In genomic region chr12:83114396-83115053, GRCm38 (mm10) we compare ENCODE assay signal across 8 mouse cellular contexts.
A peak's percentile ranks its signal among the peaks of the same experiment; 100 is the strongest.
DNase-seq lines count a peak whose midpoint lies in the region; ATAC-seq and TF ChIP-seq lines count a peak whose summit lies in the region.

No protein-coding gene starts in this region.

- no peak for TF ChIP-seq EP300 in ES-Bruce4 (IDR thresholded peaks at IDR 0.05; ENCODE audit: insufficient read depth, low read depth, low read length)

- H3K27ac ChIP-seq in ES-Bruce4 (ENCODE audit: insufficient read depth, low read length) = no peak overlapping the region
- H3K27ac ChIP-seq in lung, embryonic 14.5 days (ENCODE audit: low read depth) = no peak overlapping the region

- TF ChIP-seq POLR2A in ES-Bruce4 (IDR thresholded peaks at IDR 0.05; ENCODE audit: insufficient read depth, low read length) = no peak

- peak; percentile 69 to 72 for DNase-seq in adrenal gland, adult 18-20 months (ENCODE audit: low spot score in 2 of 2)
- peak; percentile 77 for DNase-seq in embryo, embryonic 10.5 days (ENCODE audit: low spot score)
- peak; percentile 59 to 64 for DNase-seq in gastrocnemius, postnatal 4 days (ENCODE audit: low spot score in 2 of 2)
- DNase-seq in large intestine, adult 2 months (ENCODE audit: low read depth, low spot score) = peak; percentile 18
- peak; percentile 89 for DNase-seq in lung, embryonic 14.5 days
- DNase-seq in right cerebral cortex, adult 2 months (ENCODE audit: low spot score in 2 of 2) = peak; percentile 81 to 83
- DNase-seq in natural killer cell, adult 2 months (ENCODE audit: low spot score in 2 of 2) = no peak

- 35% methylated on average over 5 of the region's 5 CpGs for WGBS in large intestine, adult 2 months
- 34% methylated on average over 5 of the region's 5 CpGs for WGBS in lung, embryonic 14.5 days

- H3K4me1 ChIP-seq in ES-Bruce4 (ENCODE audit: control insufficient read depth, insufficient read depth, low read length) = no peaks in the 10 kb centered on the region
- H3K4me1 ChIP-seq in lung, embryonic 14.5 days (ENCODE audit: insufficient read depth) = no peaks in the 10 kb centered on the region

- H3K4me3 ChIP-seq in ES-Bruce4 (ENCODE audit: low read depth, low read length) = no peak overlapping the region
- no peak overlapping the region for H3K4me3 ChIP-seq in lung, embryonic 14.5 days (ENCODE audit: low read depth, low read length)

- H3K9ac ChIP-seq in ES-Bruce4 (ENCODE audit: low read depth, poor library complexity, severe bottlenecking) = no peak overlapping the region
- no peak overlapping the region for H3K9ac ChIP-seq in lung, embryonic 14.5 days

- no peak; the same call in 1 of the 2 replicates for ATAC-seq in lung, embryonic 14.5 days (ENCODE audit: insufficient read depth)

- H3K9me3 ChIP-seq in ES-Bruce4 (replicated peaks; ENCODE audit: control insufficient read depth, insufficient read depth, low read length, poor library complexity, severe bottlenecking) = no peaks in the 10 kb centered on the region
- no peaks in the 10 kb centered on the region for H3K9me3 ChIP-seq in lung, embryonic 14.5 days (ENCODE audit: low read depth, low read length)

- peak; percentile 59 for TF ChIP-seq CTCF in ES-Bruce4 (IDR thresholded peaks at IDR 0.05; ENCODE audit: low read depth, low read length)
- peak; percentile 95 for TF ChIP-seq CTCF in lung, embryonic 14.5 days (IDR thresholded peaks at IDR 0.05; ENCODE audit: low read depth)

- H3K27me3 ChIP-seq in ES-Bruce4 (ENCODE audit: control insufficient read depth, insufficient read depth, low read length, poor library complexity, severe bottlenecking) = no peaks in the 10 kb centered on the region
- no peaks in the 10 kb centered on the region for H3K27me3 ChIP-seq in lung, embryonic 14.5 days (ENCODE audit: insufficient read depth, low read length)

- no peak overlapping the region for H3K4me2 ChIP-seq in lung, embryonic 14.5 days

- H3K36me3 ChIP-seq in ES-Bruce4 (ENCODE audit: control insufficient read depth, insufficient read depth, low read length, poor library complexity, severe bottlenecking) = no peaks in the 10 kb centered on the region
- H3K36me3 ChIP-seq in lung, embryonic 14.5 days (ENCODE audit: insufficient read depth) = no peaks in the 10 kb centered on the region

Comparison
In these comparisons a context has a peak if more than half of its experiments do, and no peak if none do; other contexts are left out.
1. DNase-seq: peak in adrenal gland, adult 18-20 months (2 of 2), embryo, embryonic 10.5 days (single experiment), gastrocnemius, postnatal 4 days (2 of 2), large intestine, adult 2 months (single experiment), lung, embryonic 14.5 days (single experiment) and right cerebral cortex, adult 2 months (2 of 2); none in natural killer cell, adult 2 months (0 of 2).